Mouse (Mus musculus) bone marrow, adult 2 months (tissue): Measurements from ENCODE around the gene Pdcd4. TPM values are rescaled to one million over a fixed set of nuclear protein-coding genes. Genes with fewer than 3 reads are reported as not detected.

Source experiments
- H3K27ac ChIP-seq: fragments of 200-500 bp; 2 replicates; pipeline ENCODE4 v1.5.1; 2012; ENCODE audit warnings: low read depth, mild to moderate bottlenecking, control low read depth, inconsistent platforms, low read length; ENCODE audit not compliant: control insufficient read depth, poor library complexity, insufficient read depth
- H3K4me1 ChIP-seq: fragments of 200-500 bp; 2 replicates; pipeline ENCODE4 v1.6.1; 2011; ENCODE audit warnings: low read length; ENCODE audit not compliant: control insufficient read depth, insufficient read depth
- H3K4me3 ChIP-seq: fragments of 200-500 bp; replicated peaks from 2 replicates; pipeline ENCODE3; 2011; ENCODE audit warnings: mild to moderate bottlenecking, low read depth, low read length, control low read depth; ENCODE audit not compliant: control insufficient read depth
- CTCF ChIP-seq: fragments of 200-500 bp; IDR thresholded peaks from 2 replicates; pipeline ENCODE4 v1.5.1; 2011; ENCODE audit warnings: low read length, control low read depth; ENCODE audit not compliant: control insufficient read depth, insufficient read depth
- POLR2A ChIP-seq: fragments of 200-500 bp; IDR thresholded peaks from 2 replicates; pipeline ENCODE4 v1.6.1; 2011; ENCODE audit warnings: low read depth, mild to moderate bottlenecking, control low read depth, low read length, borderline replicate concordance; ENCODE audit not compliant: control insufficient read depth
- WGBS: fragments of 180-500 bp; shearing (Covaris S2); methylation state at CpG from one replicate; pipeline ENCODE4 v1.1.7; 2018; 5-methylcytosine and 5-hydroxymethylcytosine counted together
- polyA plus RNA-seq: library from polyadenylated mRNA; stranded (reverse); fragments of >200 nt; gene quantifications from 2 replicates; pipeline ENCODE4 v1.2.4, GENCODE M21; 2011; ENCODE audit warnings: low replicate concordance; ENCODE audit not compliant: missing spikeins, insufficient read depth, insufficient read length

Pdcd4 gene
- polyA plus RNA-seq, 1 experiment: 49.6 TPM

DNA sequence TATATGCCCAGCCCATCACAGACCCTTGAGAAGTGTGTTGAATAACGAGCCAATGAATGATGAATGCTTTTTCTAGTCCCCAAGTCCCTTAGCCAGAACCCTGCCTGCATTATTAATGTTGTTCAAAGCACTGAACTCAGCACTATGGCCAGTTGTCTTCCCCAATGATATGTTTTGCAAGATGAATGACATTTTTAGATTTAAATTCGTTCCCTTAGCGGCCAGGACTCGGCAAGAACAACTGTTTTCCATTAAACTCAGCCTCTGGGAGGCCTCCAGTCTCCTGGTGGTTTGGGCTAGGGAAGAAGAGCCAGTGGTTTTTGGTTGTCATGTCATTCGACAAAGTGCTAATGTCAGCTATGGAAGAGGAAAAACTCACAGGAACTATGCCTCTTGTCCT, 10.2 kb upstream of the Pdcd4 start:
- WGBS: 74% methylated on average over 5 of the region's 5 CpGs
- TF ChIP-seq POLR2A (no peak), CTCF (no peak)

DNA sequence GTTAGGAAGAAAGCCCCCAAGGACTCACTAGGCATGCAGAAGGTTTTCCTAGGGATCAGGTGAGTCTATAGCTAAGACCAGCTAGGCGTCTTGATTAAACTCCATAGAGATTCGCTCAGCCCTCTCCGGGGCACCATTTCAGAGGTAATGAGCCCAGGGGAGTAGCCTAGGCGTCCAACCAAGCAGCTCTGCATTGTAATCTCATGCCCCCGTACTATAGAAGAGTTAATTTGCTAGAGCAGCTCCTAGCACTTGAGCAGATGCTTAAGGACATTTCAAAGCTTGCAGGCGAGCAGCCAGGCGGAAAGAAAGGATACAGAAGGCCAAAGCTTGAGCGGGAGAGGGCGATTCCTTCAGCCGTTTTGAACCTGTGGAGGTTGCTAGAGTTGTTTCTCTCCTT, 6.6 kb upstream of the Pdcd4 start:
- WGBS: 84% methylated on average over 10 of the region's 10 CpGs

More for the DNA sequence above, 10.2 kb upstream of the Pdcd4 start:
- no peak overlapping the region for H3K4me3 ChIP-seq
- no peak overlapping the region for H3K27ac ChIP-seq
- H3K4me1 ChIP-seq: peaks cover 2% of the 10 kb centered on the region

DNA sequence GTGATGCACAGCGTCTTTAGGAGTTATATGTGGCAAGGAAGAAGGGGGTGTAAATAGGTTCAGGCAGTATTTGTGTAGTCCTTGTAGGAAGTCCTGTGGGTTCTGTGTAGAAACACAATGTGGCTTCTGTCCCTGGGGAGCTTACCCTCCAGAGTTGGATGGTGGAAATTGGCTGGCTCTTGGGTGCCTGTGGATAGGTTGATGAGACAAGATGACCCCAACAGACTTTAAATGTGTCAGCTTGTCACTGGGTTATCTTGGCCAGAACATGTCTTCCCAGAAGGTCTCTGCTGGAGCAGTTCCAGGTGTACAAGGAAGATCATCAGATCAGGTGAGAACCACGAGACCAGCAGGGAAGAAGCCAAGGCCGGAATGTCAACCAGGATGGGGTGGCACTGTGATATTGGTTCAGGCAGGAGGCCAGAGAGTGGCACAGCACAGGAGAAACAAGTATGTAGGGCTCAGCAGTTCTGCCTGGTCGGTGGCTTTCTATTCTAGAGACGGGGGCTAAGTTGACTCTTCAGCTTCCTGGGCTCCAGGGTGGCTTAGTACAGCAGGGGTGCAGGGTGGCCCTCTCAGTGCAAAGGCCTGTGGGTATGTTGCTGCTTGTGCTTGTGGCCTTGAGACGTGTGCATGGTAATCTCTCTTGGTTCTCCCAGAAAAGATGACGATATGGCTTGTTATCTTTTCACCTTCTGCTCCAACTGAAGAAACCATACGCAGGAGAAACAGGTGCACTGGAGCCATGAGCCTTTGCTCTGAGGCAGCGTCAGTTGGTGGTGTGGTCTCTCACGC, 5.3 kb upstream of the Pdcd4 start:
- 58% methylated on average over 10 of the region's 10 CpGs for WGBS
- no peak for TF ChIP-seq CTCF
- no peak for TF ChIP-seq POLR2A
- H3K27ac ChIP-seq: peak overlapping the region; percentile 41
- no peak overlapping the region for H3K4me3 ChIP-seq
- H3K4me1 ChIP-seq: peaks cover 12% of the 10 kb centered on the region

More for the DNA sequence above, 6.6 kb upstream of the Pdcd4 start:
- Histone ChIP-seq H3K27ac (no peak overlapping the region), H3K4me3 (no peak overlapping the region), H3K4me1 (peaks cover 12% of the 10 kb centered on the region)
- TF ChIP-seq CTCF (no peak), POLR2A (no peak)

- TF ChIP-seq CTCF (no peak), POLR2A (no peak)
- WGBS: 18% methylated on average over 3 of the region's 3 CpGs
- Histone ChIP-seq H3K4me1 (peaks cover 12% of the 10 kb centered on the region), H3K4me3 (no peak overlapping the region), H3K27ac (peak overlapping the region; percentile 28; the same call in 1 of the 2 replicates)
These were observed 4.2 kb upstream of the Pdcd4 start for GRCm38 (mm10) chr19:53887822-53888221.

DNA sequence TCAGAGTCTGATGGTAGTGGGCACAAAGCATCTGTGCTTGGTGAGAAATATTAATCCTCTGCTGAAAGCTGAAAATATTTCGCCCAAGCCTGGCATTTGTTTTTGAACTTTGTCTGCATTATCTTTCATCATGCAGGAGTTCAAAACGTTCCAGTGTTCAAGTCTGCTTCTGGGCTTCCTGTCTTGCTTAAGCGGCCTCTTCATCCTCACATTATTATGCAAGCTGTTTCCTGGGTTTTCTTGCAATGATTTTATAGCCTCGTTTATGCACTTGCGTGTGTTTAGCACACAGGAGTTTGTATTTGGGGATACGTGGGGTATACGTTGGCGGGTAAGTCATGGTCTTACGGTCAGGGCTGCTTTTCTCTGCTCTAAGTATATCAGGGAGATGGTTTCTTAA, 3.7 kb upstream of the Pdcd4 start:
- TF ChIP-seq CTCF (no peak), POLR2A (no peak)
- Histone ChIP-seq H3K4me1 (peaks cover 14% of the 10 kb centered on the region), H3K4me3 (no peak overlapping the region), H3K27ac (no peak overlapping the region)
- 18% methylated on average over 9 of the region's 9 CpGs for WGBS

GRCm38 (mm10) chr19:53889555-53889954, 2.5 kb upstream of the Pdcd4 start:
- no peak overlapping the region for H3K4me3 ChIP-seq
- TF ChIP-seq POLR2A: no peak
- TF ChIP-seq CTCF: no peak
- 9% methylated on average over 5 of the region's 5 CpGs for WGBS
- peak overlapping the region; percentile 34; the same call in 1 of the 2 replicates for H3K27ac ChIP-seq
- H3K4me1 ChIP-seq: peaks cover 17% of the 10 kb centered on the region

DNA sequence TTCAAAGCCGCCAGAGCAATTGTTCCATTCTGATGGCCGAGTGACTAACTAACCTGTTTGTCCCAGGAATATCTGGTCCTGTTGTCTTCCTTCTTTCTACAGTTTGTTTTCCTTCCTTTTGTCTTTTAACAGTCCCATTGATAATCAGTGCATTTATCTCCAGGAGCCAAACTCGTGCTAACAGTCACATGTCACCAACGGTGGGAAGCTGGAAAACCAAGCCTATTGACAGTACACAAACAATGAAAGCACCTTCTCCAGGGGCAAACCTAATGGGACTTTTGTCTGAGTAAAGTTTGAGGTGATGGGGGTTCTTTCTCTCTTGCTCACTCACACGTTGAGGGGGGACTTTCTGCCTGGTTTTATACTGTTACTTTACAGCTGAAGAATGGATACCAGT, 1.8 kb upstream of the Pdcd4 start:
- TF ChIP-seq POLR2A (no peak), CTCF (no peak)
- Histone ChIP-seq H3K4me3 (no peak overlapping the region), H3K4me1 (peaks cover 17% of the 10 kb centered on the region), H3K27ac (peak overlapping the region; percentile 12)
- WGBS: 57% methylated on average over 5 of the region's 5 CpGs

GRCm38 (mm10) chr19:53890781-53891251, 1.2 kb upstream of the Pdcd4 start:
- WGBS: 41% methylated on average over 5 of the region's 5 CpGs
- peaks cover 17% of the 10 kb centered on the region for H3K4me1 ChIP-seq
- H3K4me3 ChIP-seq: no peak overlapping the region
- TF ChIP-seq POLR2A (no peak), CTCF (no peak)
- H3K27ac ChIP-seq: peak overlapping the region; percentile 39
